Comparison of ENCODE assay signal across 8 mouse cellular contexts in genomic region chrX:51206432-51206831, GRCm38 (mm10). TPM values are rescaled to one million over a fixed set of nuclear protein-coding genes. Genes with fewer than 3 reads are reported as not detected.
DNase-seq lines count a peak whose midpoint lies in the region; ATAC-seq and TF ChIP-seq lines count a peak whose summit lies in the region.

Gene Mbnl3, minus strand, starts transcription at chrX:51206532.

- H3K4me2 ChIP-seq in heart, embryonic 12.5 days = peak within 1 kb of the TSS; percentile 80

- 41% methylated on average over 11 of the region's 11 CpGs for WGBS in heart, embryonic 12.5 days

- intact Hi-C loops in heart, postnatal 14 days (cut with DNase I) = no loop called here

- no peak for ATAC-seq in heart, embryonic 12.5 days (ENCODE audit: insufficient number of reproducible peaks, low FRiP score)
- ATAC-seq in G1E (ENCODE audit: extremely low read depth, insufficient number of reproducible peaks, low FRiP score, poor library complexity, severe bottlenecking) = no peak
- ATAC-seq in granulocyte monocyte progenitor cell, adult 5-6 weeks (replicated peaks; ENCODE audit: poor library complexity, severe bottlenecking) = no peak
- no peak for ATAC-seq in megakaryocyte progenitor cell, adult 5-6 weeks (replicated peaks; ENCODE audit: poor library complexity)

- no peaks in the 10 kb centered on the region for H3K36me3 ChIP-seq in heart, embryonic 12.5 days
- H3K36me3 ChIP-seq in G1E (replicated peaks) = no peaks in the 10 kb centered on the region

- TF ChIP-seq CTCF in G1E (IDR thresholded peaks at IDR 0.05; ENCODE audit: low read depth, low read length) = no peak

- H3K9me3 ChIP-seq in heart, embryonic 12.5 days (replicated peaks) = 0 out of 2 replicates have a peak, but pooled peaks cover 3% of the 10 kb centered on the region
- H3K9me3 ChIP-seq in G1E (replicated peaks) = no peaks in the 10 kb centered on the region

- H3K9ac ChIP-seq in heart, embryonic 12.5 days = peak within 1 kb of the TSS; percentile 81

- no peak for DNase-seq in heart, postnatal 14 days
- DNase-seq in G1E (ENCODE audit: low spot score) = no peak
- DNase-seq in frontal cortex, postnatal 36 days (ENCODE audit: low spot score in 2 of 2) = no peak
- no peak for DNase-seq in cerebellum, postnatal 25 days
- DNase-seq in spleen, postnatal 10 days (ENCODE audit: low spot score in 2 of 2) = no peak

- peaks cover 5% of the 10 kb centered on the region; the same call in 1 of the 2 replicates for H3K27me3 ChIP-seq in heart, embryonic 12.5 days (replicated peaks)
- no peaks in the 10 kb centered on the region for H3K27me3 ChIP-seq in G1E (ENCODE audit: insufficient read depth, low read length)

- peak within 1 kb of the TSS; percentile 25 for H3K27ac ChIP-seq in heart, embryonic 12.5 days (ENCODE audit: poor library complexity, severe bottlenecking)

- peak within 1 kb of the TSS; percentile 73 for H3K4me3 ChIP-seq in heart, embryonic 12.5 days
- H3K4me3 ChIP-seq in G1E (ENCODE audit: low read depth, low read length) = peak within 1 kb of the TSS; percentile 75

- H3K4me1 ChIP-seq in heart, embryonic 12.5 days (replicated peaks) = no peaks in the 10 kb centered on the region
- peaks cover 7% of the 10 kb centered on the region; the same call in 1 of the 2 replicates for H3K4me1 ChIP-seq in G1E (ENCODE audit: insufficient read depth, low read depth, low read length)

RNA-seq across cellular contexts. Expression of gene Mbnl3, which starts in this region (rescaled TPM):
- 7.9 and 8.2 TPM in 2 replicates for polyA plus RNA-seq in heart, embryonic 12.5 days (2016; fragmentation: Nextera tagmentation; extraction: Ambion mirVana)
- total RNA-seq in heart, postnatal 14 days (2021) = 1 to 10 TPM; 2.4 to 4.1 TPM
- 73.3 and 81.6 TPM in 2 replicates for total RNA-seq in G1E (2014; fragmentation: Nextera tagmentation)
- 33.0 and 40.4 TPM in 2 replicates for total RNA-seq in G1E (2017)
- polyA plus RNA-seq in G1E (2012) = 0.88 and 1.5 TPM in 2 replicates
- 55.3 and 57.8 TPM in 2 replicates for total RNA-seq in granulocyte monocyte progenitor cell, adult 5-6 weeks (2014; fragmentation: Nextera tagmentation)
- total RNA-seq in granulocyte monocyte progenitor cell, adult 5-6 weeks (2017) = 56.9 and 59.3 TPM in 2 replicates
- 70.7 and 72.4 TPM in 2 replicates for total RNA-seq in megakaryocyte progenitor cell, adult 5-6 weeks (2015)
- total RNA-seq in megakaryocyte progenitor cell, adult 5-6 weeks (2017) = 39.7 and 49.0 TPM in 2 replicates

Comparison
In these comparisons a context has a peak if more than half of its experiments do, and no peak if none do; other contexts are left out.
1. RNA of gene Mbnl3 (total RNA-seq): 33.0 to 81.6 TPM in G1E, 39.7 to 72.4 TPM in megakaryocyte progenitor cell, adult 5-6 weeks and 55.3 to 59.3 TPM in granulocyte monocyte progenitor cell, adult 5-6 weeks; 2.4 to 4.1 TPM in heart, postnatal 14 days; every median in the first group is over 4 times any median in the second.